ENCODE assay signal across 14 mouse cellular contexts in the genomic region with DNA sequence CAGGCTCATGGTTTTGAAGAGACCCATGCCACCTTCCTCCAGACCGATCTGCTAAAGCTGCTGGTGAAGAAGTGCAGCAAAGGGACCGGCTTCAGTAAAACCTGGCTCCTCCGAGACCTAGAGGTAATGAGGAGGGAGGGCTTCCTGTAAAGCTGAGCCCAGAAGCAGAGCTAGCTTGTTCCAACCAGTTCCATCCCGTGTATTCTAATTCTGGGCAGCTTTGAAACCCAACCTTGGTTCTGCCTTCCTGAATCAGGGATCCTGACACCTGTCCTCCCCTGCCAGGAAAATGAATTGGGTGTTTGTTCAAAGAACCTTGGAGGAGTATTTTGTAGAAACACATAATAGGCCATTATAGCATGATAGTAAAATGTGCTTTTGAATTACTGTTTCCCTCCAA.
"Had no signal": no experiment of that assay in that cellular context is flagged by ENCODE, and none has a peak within 500 bp of the region (broad histone marks: within the 10 kb centered on the region; RNA-seq: fewer than 3 reads in every experiment).

No protein-coding gene starts in this region.

- H3K27ac ChIP-seq: left cerebral cortex, adult 2 months; limb, embryonic 10.5 days; liver, embryonic 12.5 days; midbrain, embryonic 10.5 days; neural tube, embryonic 13.5 days; stomach, postnatal 0 days had no signal

- H3K4me2 ChIP-seq: liver, embryonic 12.5 days; lung, embryonic 14.5 days; neural tube, embryonic 13.5 days had no signal

- ATAC-seq: inflammation-experienced regulatory T-cells, adult 6 months; intestine, postnatal 0 days; liver, embryonic 12.5 days had no signal

- H3K9ac ChIP-seq: liver, embryonic 12.5 days; lung, embryonic 14.5 days; neural tube, embryonic 13.5 days had no signal

- H3K4me3 ChIP-seq: left cerebral cortex, adult 2 months; limb, embryonic 10.5 days; liver, embryonic 12.5 days; midbrain, embryonic 10.5 days; neural tube, embryonic 13.5 days had no signal

- DNase-seq: lung, embryonic 14.5 days; lung, postnatal 10 days; lung, postnatal 4 days; midbrain, embryonic 14.5 days; right cerebral cortex, postnatal 25 days; thymus, postnatal 25 days had no signal

- H3K27me3 ChIP-seq: liver, embryonic 12.5 days; neural tube, embryonic 13.5 days had no signal

- H3K9me3 ChIP-seq: limb, embryonic 10.5 days; liver, embryonic 12.5 days; midbrain, embryonic 10.5 days; neural tube, embryonic 13.5 days had no signal

- H3K4me1 ChIP-seq: limb, embryonic 10.5 days; liver, embryonic 12.5 days; midbrain, embryonic 10.5 days; neural tube, embryonic 13.5 days had no signal
